ENCODE assay signal across 8 mouse cellular contexts in the genomic region with DNA sequence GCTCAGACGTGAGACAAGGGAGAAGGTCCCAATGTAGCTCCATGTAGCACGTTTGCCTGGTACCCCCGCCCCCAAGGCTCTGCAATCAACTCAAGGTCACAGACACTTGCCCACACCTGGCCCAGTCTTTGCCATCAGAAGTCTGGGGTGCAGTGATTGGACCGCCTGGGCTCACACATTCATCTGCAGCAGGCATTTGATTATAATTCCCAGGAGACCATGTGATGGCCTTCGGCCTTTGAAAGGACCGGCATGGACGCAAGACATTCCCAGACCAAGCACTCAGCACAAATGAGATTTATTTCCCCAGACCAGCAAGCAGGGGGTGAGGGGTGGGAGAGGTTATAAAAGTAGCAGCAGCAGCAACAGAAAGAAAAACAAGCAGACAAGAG. TPM values are rescaled to one million over a fixed set of nuclear protein-coding genes. Genes with fewer than 3 reads are reported as not detected.
A peak's percentile ranks its signal among the peaks of the same experiment; 100 is the strongest.
DNase-seq lines count a peak whose midpoint lies in the region; ATAC-seq and TF ChIP-seq lines count a peak whose summit lies in the region.

No protein-coding gene starts in this region.

- H3K4me3 ChIP-seq in forebrain, embryonic 10.5 days = peak overlapping the region; percentile 31; the same call in 1 of the 2 replicates
- no peak overlapping the region for H3K4me3 ChIP-seq in forebrain, embryonic 14.5 days (ENCODE audit: low read depth, low read length)
- peak overlapping the region; percentile 30; the same call in 1 of the 2 replicates for H3K4me3 ChIP-seq in heart, embryonic 15.5 days
- H3K4me3 ChIP-seq in limb, embryonic 13.5 days = no peak overlapping the region
- H3K4me3 ChIP-seq in small intestine, adult 2 months (ENCODE audit: low read depth, low read length) = no peak overlapping the region

- TF ChIP-seq CTCF in small intestine, adult 2 months (IDR thresholded peaks at IDR 0.05; ENCODE audit: extremely low read depth, insufficient read length, insufficient replicate concordance, low read depth, low read length) = no peak

- no peaks in the 10 kb centered on the region for H3K9me3 ChIP-seq in forebrain, embryonic 10.5 days
- H3K9me3 ChIP-seq in forebrain, embryonic 14.5 days (replicated peaks; ENCODE audit: control insufficient read depth, low read length) = no peaks in the 10 kb centered on the region
- H3K9me3 ChIP-seq in heart, embryonic 15.5 days (replicated peaks) = no peaks in the 10 kb centered on the region
- no peaks in the 10 kb centered on the region for H3K9me3 ChIP-seq in limb, embryonic 13.5 days

- no peaks in the 10 kb centered on the region for H3K27me3 ChIP-seq in forebrain, embryonic 10.5 days (ENCODE audit: poor library complexity, severe bottlenecking)
- H3K27me3 ChIP-seq in forebrain, embryonic 14.5 days (replicated peaks; ENCODE audit: control insufficient read depth, insufficient read depth, low read length) = no peaks in the 10 kb centered on the region
- no peaks in the 10 kb centered on the region for H3K27me3 ChIP-seq in heart, embryonic 15.5 days
- H3K27me3 ChIP-seq in limb, embryonic 13.5 days = no peaks in the 10 kb centered on the region
- H3K27me3 ChIP-seq in small intestine, adult 2 months (ENCODE audit: control insufficient read depth, insufficient read depth, low read length) = no peaks in the 10 kb centered on the region

- H3K4me2 ChIP-seq in forebrain, embryonic 14.5 days (ENCODE audit: low read length) = no peak overlapping the region
- H3K4me2 ChIP-seq in heart, embryonic 15.5 days = peak overlapping the region; percentile 56
- H3K4me2 ChIP-seq in limb, embryonic 13.5 days (replicated peaks) = peak overlapping the region; percentile 41

- ATAC-seq in forebrain, embryonic 14.5 days = no peak
- ATAC-seq in heart, embryonic 15.5 days (replicated peaks; ENCODE audit: insufficient number of reproducible peaks, insufficient read depth, low FRiP score, low read depth) = no peak
- peak; percentile 26; the same call in 1 of the 2 replicates for ATAC-seq in limb, embryonic 13.5 days (ENCODE audit: low FRiP score, low read depth)

- 30% methylated on average over 7 of the region's 7 CpGs for WGBS in forebrain, embryonic 10.5 days
- WGBS in forebrain, embryonic 14.5 days = 48% methylated on average over 7 of the region's 7 CpGs
- 20% methylated on average over 7 of the region's 7 CpGs for WGBS in heart, embryonic 15.5 days
- WGBS in limb, embryonic 13.5 days = 4% methylated on average over 7 of the region's 7 CpGs
- 20% methylated on average over 7 of the region's 7 CpGs for WGBS in small intestine, adult 2 months

- H3K36me3 ChIP-seq in forebrain, embryonic 10.5 days (replicated peaks) = no peaks in the 10 kb centered on the region
- H3K36me3 ChIP-seq in forebrain, embryonic 14.5 days (ENCODE audit: control insufficient read depth, insufficient read depth, low read length) = no peaks in the 10 kb centered on the region
- H3K36me3 ChIP-seq in heart, embryonic 15.5 days = no peaks in the 10 kb centered on the region
- no peaks in the 10 kb centered on the region for H3K36me3 ChIP-seq in limb, embryonic 13.5 days
- peaks cover 60% of the 10 kb centered on the region for H3K36me3 ChIP-seq in small intestine, adult 2 months (ENCODE audit: control insufficient read depth, insufficient read depth, low read length)

- H3K9ac ChIP-seq in forebrain, embryonic 14.5 days (ENCODE audit: low read length) = no peak overlapping the region
- H3K9ac ChIP-seq in heart, embryonic 15.5 days = no peak overlapping the region
- H3K9ac ChIP-seq in limb, embryonic 13.5 days = peak overlapping the region; percentile 19; the same call in 1 of the 2 replicates

- TF ChIP-seq POLR2A in small intestine, adult 2 months (IDR thresholded peaks at IDR 0.05; ENCODE audit: low read depth, low read length) = no peak

- peaks cover 24% of the 10 kb centered on the region for H3K4me1 ChIP-seq in forebrain, embryonic 10.5 days
- no peaks in the 10 kb centered on the region for H3K4me1 ChIP-seq in forebrain, embryonic 14.5 days (ENCODE audit: control insufficient read depth, insufficient read depth, low read length)
- H3K4me1 ChIP-seq in heart, embryonic 15.5 days (replicated peaks) = peaks cover 27% of the 10 kb centered on the region
- peaks cover 15% of the 10 kb centered on the region for H3K4me1 ChIP-seq in limb, embryonic 13.5 days
- peaks cover 20% of the 10 kb centered on the region for H3K4me1 ChIP-seq in small intestine, adult 2 months (ENCODE audit: control insufficient read depth, insufficient read depth, insufficient read length, low read length)

- DNase-seq in forebrain, embryonic 10.5 days (ENCODE audit: extremely low spot score, low spot score) = peak; percentile 40
- no peak for DNase-seq in forebrain, embryonic 14.5 days (ENCODE audit: low spot score)
- peak; percentile 92 for DNase-seq in Muller cell, postnatal 12 days (ENCODE audit: inconsistent ontology term)
- no peak for DNase-seq in layer of hippocampus, adult 9-10 months (ENCODE audit: low spot score)
- no peak for DNase-seq in thymus, postnatal 25 days

- peak overlapping the region; percentile 83 for H3K27ac ChIP-seq in forebrain, embryonic 10.5 days
- no peak overlapping the region for H3K27ac ChIP-seq in forebrain, embryonic 14.5 days (ENCODE audit: low read depth, low read length)
- peak overlapping the region; percentile 89 for H3K27ac ChIP-seq in heart, embryonic 15.5 days
- H3K27ac ChIP-seq in limb, embryonic 13.5 days = peak overlapping the region; percentile 61; the same call in 1 of the 2 replicates
- peak overlapping the region; percentile 80 for H3K27ac ChIP-seq in small intestine, adult 2 months (ENCODE audit: insufficient read depth, low read depth, low read length)

RNA-seq across cellular contexts. Expression of gene Tatdn2, which starts 6.8 kb away (rescaled TPM):
- 0.62 and 0.76 TPM in 2 replicates for polyA plus RNA-seq in forebrain, embryonic 10.5 days (2016; fragmentation: Nextera tagmentation; extraction: Ambion mirVana)
- polyA plus RNA-seq in forebrain, embryonic 14.5 days (2014; fragmentation: Nextera tagmentation; extraction: Ambion mirVana) = 1.1 and 1.6 TPM in 2 replicates
- 0.77 and 0.85 TPM in 2 replicates for polyA plus RNA-seq in heart, embryonic 15.5 days (2015; fragmentation: Nextera tagmentation; extraction: Ambion mirVana)
- polyA plus RNA-seq in limb, embryonic 13.5 days (2015; fragmentation: Nextera tagmentation; extraction: Ambion mirVana) = 0.91 and 1.3 TPM in 2 replicates
- polyA plus RNA-seq in small intestine, adult 2 months (2012; rRNA removed) = 11.3 and 16.6 TPM in 2 replicates

RNA-seq across cellular contexts. Expression of gene Ghrl, which starts 29.7 kb away (rescaled TPM):
- polyA plus RNA-seq in forebrain, embryonic 10.5 days (2016; fragmentation: Nextera tagmentation; extraction: Ambion mirVana) = not detected in 2 replicates
- polyA plus RNA-seq in forebrain, embryonic 14.5 days (2014; fragmentation: Nextera tagmentation; extraction: Ambion mirVana) = 0.54 and 0.66 TPM in 2 replicates
- polyA plus RNA-seq in heart, embryonic 15.5 days (2015; fragmentation: Nextera tagmentation; extraction: Ambion mirVana) = 0.30 TPM in 1 of 2 replicates, not detected in the other
- polyA plus RNA-seq in limb, embryonic 13.5 days (2015; fragmentation: Nextera tagmentation; extraction: Ambion mirVana) = 0.65 TPM in 1 of 2 replicates, not detected in the other
- polyA plus RNA-seq in small intestine, adult 2 months (2012; rRNA removed) = 14.0 and 50.2 TPM in 2 replicates

RNA-seq across cellular contexts. Expression of gene Sec13, which starts 50.5 kb away (rescaled TPM):
- polyA plus RNA-seq in forebrain, embryonic 10.5 days (2016; fragmentation: Nextera tagmentation; extraction: Ambion mirVana) = 282 and 289 TPM in 2 replicates
- polyA plus RNA-seq in forebrain, embryonic 14.5 days (2014; fragmentation: Nextera tagmentation; extraction: Ambion mirVana) = 288 and 299 TPM in 2 replicates
- polyA plus RNA-seq in heart, embryonic 15.5 days (2015; fragmentation: Nextera tagmentation; extraction: Ambion mirVana) = 160 and 194 TPM in 2 replicates
- polyA plus RNA-seq in limb, embryonic 13.5 days (2015; fragmentation: Nextera tagmentation; extraction: Ambion mirVana) = 321 and 322 TPM in 2 replicates
- 168 and 249 TPM in 2 replicates for polyA plus RNA-seq in small intestine, adult 2 months (2012; rRNA removed)

RNA-seq across cellular contexts. Expression of gene Irak2, which starts 51.7 kb away (rescaled TPM):
- polyA plus RNA-seq in forebrain, embryonic 10.5 days (2016; fragmentation: Nextera tagmentation; extraction: Ambion mirVana) = 3.8 and 3.9 TPM in 2 replicates
- 0.68 and 0.90 TPM in 2 replicates for polyA plus RNA-seq in forebrain, embryonic 14.5 days (2014; fragmentation: Nextera tagmentation; extraction: Ambion mirVana)
- 4.7 and 5.6 TPM in 2 replicates for polyA plus RNA-seq in heart, embryonic 15.5 days (2015; fragmentation: Nextera tagmentation; extraction: Ambion mirVana)
- 3.4 and 3.6 TPM in 2 replicates for polyA plus RNA-seq in limb, embryonic 13.5 days (2015; fragmentation: Nextera tagmentation; extraction: Ambion mirVana)
- polyA plus RNA-seq in small intestine, adult 2 months (2012; rRNA removed) = 35.4 and 97.6 TPM in 2 replicates

Comparison
In these comparisons a context has a peak if more than half of its experiments do, and no peak if none do; other contexts are left out.
1. DNase-seq: peak in forebrain, embryonic 10.5 days (single experiment) and Muller cell, postnatal 12 days (single experiment); none in forebrain, embryonic 14.5 days (single experiment), layer of hippocampus, adult 9-10 months (single experiment) and thymus, postnatal 25 days (single experiment).
2. H3K4me3 ChIP-seq: peak in forebrain, embryonic 10.5 days (single experiment) and heart, embryonic 15.5 days (single experiment); none in forebrain, embryonic 14.5 days (single experiment), limb, embryonic 13.5 days (single experiment) and small intestine, adult 2 months (single experiment).